Mouse (Mus musculus): ENCODE measurements around the gene Fut2.

The Fut2 gene

GRCm38 (mm10) chr7:45702316-45702715 lies 36.1 kb upstream of the Fut2 start:
- DNase-seq = no peak

GRCm38 (mm10) chr7:45701607-45702006 lies 35.4 kb upstream of the Fut2 start:
- DNase-seq = no peak

GRCm38 (mm10) chr7:45701072-45701471 lies 34.9 kb upstream of the Fut2 start:
- no peak for DNase-seq

- DNase-seq = peak; percentile 79
Measured at GRCm38 (mm10) chr7:45700301-45701015, 34.3 kb upstream of the Fut2 start.

GRCm38 (mm10) chr7:45699523-45700141 lies 33.4 kb upstream of the Fut2 start, which contains the start of gene Car11:
Car11 (plus strand) TSS chr7:45699843.
- peak; percentile 35 for DNase-seq

GRCm38 (mm10) chr7:45697894-45698293 lies 31.7 kb upstream of the Fut2 start:
- DNase-seq = no peak

GRCm38 (mm10) chr7:45695098-45695497 lies 28.9 kb upstream of the Fut2 start:
- no peak for DNase-seq

GRCm38 (mm10) chr7:45693921-45694591 lies 27.9 kb upstream of the Fut2 start, which contains the start of gene Sec1:
Sec1 (minus strand) TSS chr7:45694402.
- no peak for DNase-seq

- no peak for DNase-seq
Measured at GRCm38 (mm10) chr7:45692364-45692763, 26.2 kb upstream of the Fut2 start.

- no peak for DNase-seq
Measured at GRCm38 (mm10) chr7:45689800-45690199, 23.6 kb upstream of the Fut2 start.

- DNase-seq = no peak
Measured at GRCm38 (mm10) chr7:45689099-45689498, 22.9 kb upstream of the Fut2 start.

- no peak for DNase-seq
Measured at GRCm38 (mm10) chr7:45686841-45687240, 20.6 kb upstream of the Fut2 start.

GRCm38 (mm10) chr7:45685811-45686210 lies 19.6 kb upstream of the Fut2 start:
- DNase-seq = no peak

- no peak for DNase-seq
Measured at GRCm38 (mm10) chr7:45683396-45684050, 17.3 kb upstream of the Fut2 start, which contains the start of gene Ntn5. Ntn5 (plus strand) TSS chr7:45684022.

- peak; percentile 93 for DNase-seq
Measured at GRCm38 (mm10) chr7:45682144-45683126, 16.2 kb upstream of the Fut2 start.

GRCm38 (mm10) chr7:45681046-45681736 lies 15.0 kb upstream of the Fut2 start:
- DNase-seq = no peak

- no peak for DNase-seq
Measured at GRCm38 (mm10) chr7:45679966-45680621, 13.9 kb upstream of the Fut2 start.

- no peak for DNase-seq
Measured at GRCm38 (mm10) chr7:45678513-45678912, 12.3 kb upstream of the Fut2 start.

- no peak for DNase-seq
Measured at GRCm38 (mm10) chr7:45677627-45678295, 11.6 kb upstream of the Fut2 start.

- no peak for DNase-seq
Measured at GRCm38 (mm10) chr7:45668921-45669320, 2.7 kb upstream of the Fut2 start.

Data from retina, postnatal 1 day (tissue).